Comparison of ENCODE assay signal across 10 mouse cellular contexts in genomic region chr12:17808542-17808941, GRCm38 (mm10).
DNase-seq lines count a peak whose midpoint lies in the region; ATAC-seq lines count a peak whose summit lies in the region.
"Had no signal": no experiment of that assay in that cellular context is flagged by ENCODE, and none has a peak within 500 bp of the region (broad histone marks: within the 10 kb centered on the region; RNA-seq: fewer than 3 reads in every experiment).

No protein-coding gene starts in this region.

- no peaks in the 10 kb centered on the region for H3K4me1 ChIP-seq in intestine, embryonic 14.5 days (replicated peaks; ENCODE audit: control insufficient read depth, insufficient read depth, low read length)
- no peaks in the 10 kb centered on the region for H3K4me1 ChIP-seq in intestine, embryonic 16.5 days (ENCODE audit: control insufficient read depth, insufficient read depth, low read length)
- H3K4me1 ChIP-seq in hindbrain, embryonic 16.5 days (ENCODE audit: control insufficient read depth, insufficient read depth, low read depth, low read length), result no peaks in the 10 kb centered on the region
- H3K4me1 ChIP-seq: embryonic facial prominence, embryonic 12.5 days had no signal

- H3K9me3 ChIP-seq in intestine, embryonic 14.5 days (ENCODE audit: control insufficient read depth, low read length), result no peaks in the 10 kb centered on the region
- H3K9me3 ChIP-seq in intestine, embryonic 16.5 days (ENCODE audit: control insufficient read depth, low read length), result no peaks in the 10 kb centered on the region
- H3K9me3 ChIP-seq in hindbrain, embryonic 16.5 days (ENCODE audit: control insufficient read depth, low read length), result no peaks in the 10 kb centered on the region
- H3K9me3 ChIP-seq: embryonic facial prominence, embryonic 12.5 days had no signal

- ATAC-seq in intestine, embryonic 14.5 days (replicated peaks; ENCODE audit: low FRiP score, low TSS enrichment, low read depth), result no peak
- ATAC-seq in intestine, embryonic 16.5 days, result no peak
- ATAC-seq in hindbrain, embryonic 16.5 days, result peak; percentile 67

- no peak overlapping the region for H3K4me2 ChIP-seq in intestine, embryonic 14.5 days (ENCODE audit: low read length)
- H3K4me2 ChIP-seq in intestine, embryonic 16.5 days (ENCODE audit: low read depth, low read length), result no peak overlapping the region
- H3K4me2 ChIP-seq in hindbrain, embryonic 16.5 days (ENCODE audit: low read length), result no peak overlapping the region
- H3K4me2 ChIP-seq: embryonic facial prominence, embryonic 12.5 days had no signal

- H3K27me3 ChIP-seq in intestine, embryonic 14.5 days (replicated peaks; ENCODE audit: control insufficient read depth, insufficient read depth, low read length), result no peaks in the 10 kb centered on the region
- H3K27me3 ChIP-seq in intestine, embryonic 16.5 days (replicated peaks; ENCODE audit: control insufficient read depth, insufficient read depth, low read length), result no peaks in the 10 kb centered on the region
- no peaks in the 10 kb centered on the region for H3K27me3 ChIP-seq in hindbrain, embryonic 16.5 days (replicated peaks; ENCODE audit: control insufficient read depth, insufficient read depth, low read length)
- H3K27me3 ChIP-seq: embryonic facial prominence, embryonic 12.5 days had no signal

- intact Hi-C loops in left cerebral cortex, postnatal 25 days (cut with DNase I), result loop anchor here (1.0 to 2.0 kb wide), 2 partner anchors 252 to 442 kb away; no protein-coding TSS in a partner anchor

- H3K4me3 ChIP-seq in intestine, embryonic 14.5 days (ENCODE audit: low read depth, low read length), result no peak overlapping the region
- no peak overlapping the region for H3K4me3 ChIP-seq in intestine, embryonic 16.5 days (ENCODE audit: low read length)
- H3K4me3 ChIP-seq in hindbrain, embryonic 16.5 days (ENCODE audit: low read length), result no peak overlapping the region
- H3K4me3 ChIP-seq: embryonic facial prominence, embryonic 12.5 days; myocyte had no signal

- H3K9ac ChIP-seq in intestine, embryonic 14.5 days (ENCODE audit: low read length), result no peak overlapping the region
- no peak overlapping the region for H3K9ac ChIP-seq in intestine, embryonic 16.5 days (ENCODE audit: low read depth, low read length)
- H3K9ac ChIP-seq in hindbrain, embryonic 16.5 days (ENCODE audit: low read depth, low read length), result no peak overlapping the region
- H3K9ac ChIP-seq: embryonic facial prominence, embryonic 12.5 days had no signal

- DNase-seq in intestine, embryonic 14.5 days (ENCODE audit: low spot score), result peak; percentile 71
- DNase-seq in adrenal gland, adult 8-10 months, result peak; percentile 19
- peak; percentile 56 for DNase-seq in embryo, embryonic 9.5 days (ENCODE audit: extremely low spot score)
- DNase-seq in left cerebral cortex, postnatal 25 days (ENCODE audit: low spot score in 2 of 2), result peak; percentile 82 to 88
- peak; percentile 45 for DNase-seq in neural tube, embryonic 10.5 days (ENCODE audit: extremely low spot score, low spot score)
- peak; percentile 41 to 82 for DNase-seq in thymus, postnatal 10 days (ENCODE audit: low spot score in 2 of 2)

- no peak overlapping the region for H3K27ac ChIP-seq in intestine, embryonic 14.5 days (ENCODE audit: low read depth)
- H3K27ac ChIP-seq in intestine, embryonic 16.5 days (ENCODE audit: low read length), result no peak overlapping the region
- no peak overlapping the region for H3K27ac ChIP-seq in hindbrain, embryonic 16.5 days (ENCODE audit: low read depth, low read length)
- H3K27ac ChIP-seq: embryonic facial prominence, embryonic 12.5 days had no signal

- H3K36me3 ChIP-seq in intestine, embryonic 14.5 days (ENCODE audit: control insufficient read depth, insufficient read depth, low read length), result no peaks in the 10 kb centered on the region
- H3K36me3 ChIP-seq in intestine, embryonic 16.5 days (ENCODE audit: control insufficient read depth, insufficient read depth, low read length), result no peaks in the 10 kb centered on the region
- no peaks in the 10 kb centered on the region for H3K36me3 ChIP-seq in hindbrain, embryonic 16.5 days (ENCODE audit: control insufficient read depth, insufficient read depth, low read length)
- H3K36me3 ChIP-seq: embryonic facial prominence, embryonic 12.5 days had no signal

- 44% methylated on average over 2 of the region's 2 CpGs for WGBS in intestine, embryonic 14.5 days
- WGBS in intestine, embryonic 16.5 days, result 40% methylated on average over 2 of the region's 2 CpGs
- 44% methylated on average over 2 of the region's 2 CpGs for WGBS in hindbrain, embryonic 16.5 days

Comparison
In these comparisons a context has a peak if more than half of its experiments do, and no peak if none do; other contexts are left out.
1. DNase-seq: peak in every context shown above with its lines; median percentile 85 in left cerebral cortex, postnatal 25 days; 71 in intestine, embryonic 14.5 days; 62 in thymus, postnatal 10 days; 56 in embryo, embryonic 9.5 days; 45 in neural tube, embryonic 10.5 days; 19 in adrenal gland, adult 8-10 months.